Mouse (Mus musculus) ES-Bruce4 (cell line): ENCODE data around the gene Stxbp5. TPM values are rescaled to one million over a fixed set of nuclear protein-coding genes. Genes with fewer than 3 reads are reported as not detected.

Experiments
- H3K27ac ChIP-seq: 2 replicates; pipeline ENCODE4 v1.5.1; 2012; ENCODE audit warnings: low read length, inconsistent platforms; ENCODE audit not compliant: insufficient read depth
- H3K27me3 ChIP-seq: 2 replicates; pipeline ENCODE4 v1.6.1; 2012; ENCODE audit warnings: mild to moderate bottlenecking, low read length, inconsistent platforms; ENCODE audit not compliant: control insufficient read depth, poor library complexity, insufficient read depth, severe bottlenecking
- H3K36me3 ChIP-seq: 2 replicates; pipeline ENCODE4 v1.6.1; 2012; ENCODE audit warnings: inconsistent platforms, mild to moderate bottlenecking, low read length, moderate library complexity; ENCODE audit not compliant: control insufficient read depth, poor library complexity, insufficient read depth, severe bottlenecking
- H3K4me1 ChIP-seq: one replicate; pipeline ENCODE4 v1.8.1; 2011; ENCODE audit warnings: low read length; ENCODE audit not compliant: control insufficient read depth, insufficient read depth
- H3K4me3 ChIP-seq: 2 replicates; pipeline ENCODE4 v1.5.1; 2011; ENCODE audit warnings: low read depth, mild to moderate bottlenecking, low read length
- H3K9ac ChIP-seq: 2 replicates; pipeline ENCODE4 v1.6.1; 2012; ENCODE audit warnings: low read depth, mild to moderate bottlenecking, inconsistent platforms; ENCODE audit not compliant: poor library complexity, severe bottlenecking
- H3K9me3 ChIP-seq: replicated peaks from 2 replicates; pipeline ENCODE4 v1.6.1; 2012; ENCODE audit warnings: mild to moderate bottlenecking, low read length, inconsistent platforms; ENCODE audit not compliant: control insufficient read depth, poor library complexity, insufficient read depth, severe bottlenecking
- CTCF ChIP-seq: IDR thresholded peaks from one replicate; pipeline ENCODE4 v1.8.1; 2011; ENCODE audit warnings: low read depth, low read length
- EP300 ChIP-seq: IDR thresholded peaks from 2 replicates; pipeline ENCODE4 v1.6.1; 2011; ENCODE audit warnings: low read depth, low read length; ENCODE audit not compliant: insufficient read depth
- POLR2A ChIP-seq: IDR thresholded peaks from one replicate; pipeline ENCODE4 v1.8.1; 2011; ENCODE audit warnings: low read length; ENCODE audit not compliant: insufficient read depth
- polyA plus RNA-seq: library from polyadenylated mRNA; stranded (reverse); fragments of >200 nt; gene quantifications from 2 replicates; pipeline ENCODE4 v1.2.4, GENCODE M21; 2011; ENCODE audit warnings: low read depth; ENCODE audit not compliant: missing spikeins, insufficient read depth, insufficient read length

Gene Stxbp5
- polyA plus RNA-seq, 1 experiment = 18.7 TPM

DNA sequence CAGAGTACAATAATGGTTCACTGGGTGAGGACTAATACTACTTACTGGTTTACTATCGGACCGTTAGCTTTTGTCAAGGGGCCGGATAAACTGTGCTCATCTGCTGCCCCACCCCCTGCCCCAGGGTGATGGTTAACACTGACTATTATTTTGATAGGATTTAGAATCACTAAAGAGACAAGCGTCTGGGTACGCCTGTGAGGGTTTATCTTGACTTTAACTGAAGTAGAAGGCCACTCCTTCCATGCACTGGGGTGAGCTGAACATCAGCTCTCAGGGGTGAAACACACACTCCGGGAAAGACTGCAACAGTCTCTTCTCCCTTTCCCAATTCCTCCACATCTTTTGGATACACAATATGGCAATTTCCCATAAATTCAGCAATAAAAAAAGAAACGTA lies 61.5 kb downstream of the Stxbp5 start:
- H3K9me3 ChIP-seq = no peaks in the 10 kb centered on the region
- no peak overlapping the region for H3K9ac ChIP-seq
- H3K27me3 ChIP-seq = no peaks in the 10 kb centered on the region
- H3K4me1 ChIP-seq = no peaks in the 10 kb centered on the region
- no peak for TF ChIP-seq EP300
- no peak for TF ChIP-seq CTCF
- TF ChIP-seq POLR2A = no peak
- no peak overlapping the region for H3K27ac ChIP-seq
- no peaks in the 10 kb centered on the region for H3K36me3 ChIP-seq
- H3K4me3 ChIP-seq = no peak overlapping the region

DNA sequence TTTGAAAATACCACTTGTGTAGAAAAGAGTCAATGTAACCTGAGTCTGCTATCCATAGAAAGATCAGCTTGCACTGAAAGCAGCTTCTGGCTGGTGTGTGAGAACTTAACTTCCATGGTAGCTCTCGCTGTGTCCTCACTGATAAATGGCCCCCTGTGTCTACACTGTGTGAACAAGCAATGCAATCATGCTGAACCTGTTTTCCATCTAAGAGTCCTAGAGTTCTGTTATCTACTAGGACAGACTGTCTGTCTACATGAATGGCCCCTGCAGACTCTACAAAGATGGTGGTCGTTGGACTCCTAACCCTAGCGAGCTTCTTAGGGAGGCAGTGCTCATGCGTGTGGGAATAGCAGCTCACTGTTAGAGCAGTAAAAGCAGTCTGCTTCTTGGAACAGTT lies 65.9 kb downstream of the Stxbp5 start:
- Histone ChIP-seq H3K4me3 (no peak overlapping the region), H3K9ac (no peak overlapping the region), H3K9me3 (no peaks in the 10 kb centered on the region), H3K4me1 (no peaks in the 10 kb centered on the region), H3K36me3 (no peaks in the 10 kb centered on the region), H3K27me3 (no peaks in the 10 kb centered on the region), H3K27ac (no peak overlapping the region)
- TF ChIP-seq EP300 = no peak
- TF ChIP-seq CTCF = no peak
- no peak for TF ChIP-seq POLR2A

DNA sequence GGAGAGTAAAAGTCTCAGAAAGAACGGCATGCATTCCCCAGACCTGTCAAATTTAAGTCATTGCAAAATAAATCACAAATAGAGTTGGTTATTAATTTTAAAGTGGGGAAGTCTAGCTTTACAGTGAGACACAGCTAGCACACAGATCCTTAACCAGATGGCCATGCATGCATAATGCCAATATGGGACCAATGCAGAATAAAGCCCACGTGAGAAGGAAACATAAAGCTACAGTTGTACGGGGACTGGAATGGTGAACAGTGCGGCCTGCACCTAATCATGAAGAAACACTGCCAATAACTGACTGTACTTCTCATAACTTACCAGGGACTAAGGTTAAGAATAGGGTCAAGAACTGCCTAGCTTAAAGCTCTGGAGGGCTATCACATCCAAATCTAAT lies 67.9 kb downstream of the Stxbp5 start:
- H3K27me3 ChIP-seq = no peaks in the 10 kb centered on the region
- no peaks in the 10 kb centered on the region for H3K36me3 ChIP-seq
- no peaks in the 10 kb centered on the region for H3K9me3 ChIP-seq
- TF ChIP-seq POLR2A = no peak
- no peak for TF ChIP-seq CTCF
- no peak for TF ChIP-seq EP300
- no peak overlapping the region for H3K27ac ChIP-seq
- no peak overlapping the region for H3K9ac ChIP-seq
- no peak overlapping the region for H3K4me3 ChIP-seq
- no peaks in the 10 kb centered on the region for H3K4me1 ChIP-seq

DNA sequence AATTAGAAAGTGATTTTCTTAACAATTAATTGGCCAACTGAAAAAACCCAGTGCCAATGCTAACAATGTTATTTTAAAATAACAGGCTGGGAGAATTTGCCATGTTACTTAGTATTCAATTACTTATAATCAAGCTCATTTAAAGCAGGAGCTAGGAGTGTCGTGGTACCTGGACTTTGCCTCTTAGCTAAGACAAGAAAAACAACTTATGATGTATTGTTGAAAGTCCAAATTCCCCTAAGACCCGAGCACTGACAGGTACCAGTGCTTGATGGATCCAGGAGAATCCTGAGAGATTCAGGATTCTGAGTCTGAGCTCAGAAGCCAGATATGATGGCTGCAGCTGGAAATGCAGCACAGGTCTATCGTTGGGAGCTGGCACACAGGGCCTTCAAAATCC lies 71.1 kb downstream of the Stxbp5 start:
- Histone ChIP-seq H3K4me3 (no peak overlapping the region), H3K9me3 (no peaks in the 10 kb centered on the region), H3K36me3 (no peaks in the 10 kb centered on the region), H3K4me1 (no peaks in the 10 kb centered on the region), H3K9ac (no peak overlapping the region), H3K27ac (no peak overlapping the region), H3K27me3 (no peaks in the 10 kb centered on the region)
- no peak for TF ChIP-seq POLR2A
- no peak for TF ChIP-seq CTCF
- no peak for TF ChIP-seq EP300

DNA sequence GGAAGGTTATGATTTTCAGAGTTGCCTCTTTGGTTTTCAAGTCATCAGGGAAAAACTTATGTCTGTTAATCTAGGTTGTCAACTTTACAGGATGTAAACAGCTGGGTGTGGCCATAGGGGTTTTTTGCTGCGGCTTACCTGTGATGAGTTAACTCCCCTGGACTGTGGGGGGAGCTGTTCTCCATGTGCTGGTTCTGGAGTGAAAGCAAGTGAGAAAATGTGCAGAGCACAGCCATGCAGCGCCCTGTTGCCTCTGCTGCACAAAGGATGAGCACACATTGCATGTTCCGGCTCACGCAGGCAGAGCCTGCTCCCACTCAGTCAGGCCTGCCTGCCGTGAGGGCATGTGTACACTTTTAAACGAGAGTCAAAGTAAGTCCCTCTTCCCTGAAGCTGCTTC lies 79.6 kb downstream of the Stxbp5 start:
- H3K9me3 ChIP-seq = no peaks in the 10 kb centered on the region
- no peak overlapping the region for H3K4me3 ChIP-seq
- no peaks in the 10 kb centered on the region for H3K27me3 ChIP-seq
- no peak overlapping the region for H3K27ac ChIP-seq
- no peaks in the 10 kb centered on the region for H3K4me1 ChIP-seq
- TF ChIP-seq EP300 (no peak), CTCF (peak; percentile 43)
- no peak overlapping the region for H3K9ac ChIP-seq
- H3K36me3 ChIP-seq = no peaks in the 10 kb centered on the region

DNA sequence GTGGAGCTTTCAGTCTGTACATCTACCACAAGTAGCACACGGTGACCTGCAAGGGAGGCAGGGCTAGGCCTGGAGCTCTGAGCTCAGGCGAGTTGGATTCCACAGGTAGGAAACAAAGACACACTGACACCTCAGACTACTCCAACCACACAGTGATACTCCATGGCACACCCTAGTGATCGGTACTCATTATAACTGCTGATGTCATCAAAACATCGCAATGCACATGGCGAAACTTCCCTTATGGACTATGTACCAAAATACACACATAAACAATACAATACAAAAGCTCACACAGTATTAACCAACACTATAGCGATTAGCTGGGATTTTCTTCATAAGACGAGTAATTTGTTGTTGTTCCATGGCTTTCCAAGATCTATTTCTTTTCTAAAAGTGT lies 82.3 kb downstream of the Stxbp5 start:
- H3K4me3 ChIP-seq = no peak overlapping the region
- no peaks in the 10 kb centered on the region for H3K36me3 ChIP-seq
- TF ChIP-seq EP300 (no peak), POLR2A (no peak), CTCF (no peak)
- H3K4me1 ChIP-seq = no peaks in the 10 kb centered on the region
- H3K27me3 ChIP-seq = no peaks in the 10 kb centered on the region
- H3K27ac ChIP-seq = no peak overlapping the region
- H3K9me3 ChIP-seq = no peaks in the 10 kb centered on the region
- H3K9ac ChIP-seq = no peak overlapping the region
